Mouse (Mus musculus): ENCODE measurements around the gene Kif22.
"Not testable (repeated sequence)": the region's sequence is repeated elsewhere in the genome, so short reads cannot be mapped to it uniquely, and the experiment has no call there.

The Kif22 gene

DNA sequence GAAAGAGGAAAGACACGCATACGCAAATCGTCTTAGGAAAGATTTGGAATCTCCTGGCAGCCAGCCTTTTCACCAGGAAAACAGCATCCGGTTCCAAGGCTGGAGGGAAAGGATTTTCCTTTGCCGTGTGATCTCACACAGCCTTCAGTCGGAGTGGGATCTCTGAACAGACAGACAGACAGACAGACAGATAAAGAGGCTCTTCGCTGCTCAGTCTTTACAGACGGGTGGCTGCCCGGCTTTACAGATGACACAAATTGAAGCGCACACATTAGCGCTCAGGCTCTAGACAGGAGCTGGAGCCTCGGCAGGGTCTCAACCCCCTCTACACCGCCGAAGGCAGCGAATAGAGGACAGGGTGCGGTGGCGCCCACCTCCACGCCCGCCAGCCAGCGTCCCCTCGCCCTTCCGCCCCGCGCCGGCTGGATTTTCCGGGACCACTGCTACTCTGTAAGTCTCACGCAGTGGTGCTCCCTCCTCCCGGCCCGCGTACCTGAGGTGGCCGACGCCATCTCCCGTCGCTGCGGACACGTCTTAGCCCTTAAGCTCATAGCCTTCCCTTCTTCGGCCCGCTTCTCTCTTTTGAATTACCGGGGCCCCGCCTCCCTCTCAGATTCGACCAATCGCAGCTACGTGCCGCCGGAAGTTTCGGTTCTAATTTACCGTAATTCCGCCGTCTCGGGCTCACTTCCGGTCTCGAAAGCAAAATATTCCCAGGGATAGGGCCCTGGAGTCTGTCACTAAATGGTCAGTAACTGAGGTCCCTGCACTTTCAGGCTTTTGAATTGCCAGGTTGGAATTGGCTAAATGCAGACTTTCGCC lies at the start of gene Kif22:
Kif22 (minus strand) TSS at position 621 of the 822 bp plus-strand sequence.
- peak; percentile 82 for DNase-seq (ENCODE audit: low read depth, low spot score)

DNA sequence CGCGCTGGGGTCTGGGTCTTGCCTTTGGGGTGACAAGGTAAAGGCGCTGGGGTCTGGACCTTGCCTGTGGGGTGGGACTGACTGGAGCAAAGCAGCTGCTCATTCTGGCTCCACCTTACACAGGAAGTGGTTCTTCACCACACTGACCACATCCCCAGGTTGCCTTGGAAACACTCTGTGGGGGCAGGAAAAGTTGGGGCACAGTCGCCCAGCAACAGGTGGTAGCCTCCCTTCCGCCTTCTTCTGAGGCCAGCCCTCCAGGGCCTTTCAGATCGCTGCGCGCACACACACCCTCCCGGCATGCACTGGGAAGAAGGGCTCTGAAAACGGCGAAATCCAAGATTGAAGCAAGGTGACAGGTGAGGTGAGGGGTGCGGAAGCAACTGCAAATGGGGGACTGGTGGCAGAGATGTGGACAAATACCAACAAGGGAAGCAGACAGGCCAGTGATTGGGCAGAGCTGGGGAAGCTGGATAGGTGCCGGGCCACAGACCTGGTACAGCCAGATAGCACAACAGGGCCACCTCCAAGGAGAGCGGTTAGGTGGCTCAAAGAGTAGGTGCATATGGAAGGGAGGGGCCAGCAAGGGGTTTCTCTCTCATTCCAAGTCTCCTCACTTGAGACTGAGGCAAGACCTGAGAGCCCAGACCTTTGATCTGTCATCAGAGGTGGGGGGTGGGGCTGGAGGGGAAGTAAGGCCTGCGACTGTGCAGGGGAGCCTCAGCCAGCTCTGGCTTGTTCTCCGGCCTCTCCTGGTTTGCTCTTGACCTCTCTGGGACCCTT lies 49.0 kb upstream of the Kif22 start, which contains the start of gene AI467606:
AI467606 (plus strand) TSS at position 246 of the 783 bp plus-strand sequence.
- no peak for DNase-seq (ENCODE audit: low read depth, low spot score)

DNA sequence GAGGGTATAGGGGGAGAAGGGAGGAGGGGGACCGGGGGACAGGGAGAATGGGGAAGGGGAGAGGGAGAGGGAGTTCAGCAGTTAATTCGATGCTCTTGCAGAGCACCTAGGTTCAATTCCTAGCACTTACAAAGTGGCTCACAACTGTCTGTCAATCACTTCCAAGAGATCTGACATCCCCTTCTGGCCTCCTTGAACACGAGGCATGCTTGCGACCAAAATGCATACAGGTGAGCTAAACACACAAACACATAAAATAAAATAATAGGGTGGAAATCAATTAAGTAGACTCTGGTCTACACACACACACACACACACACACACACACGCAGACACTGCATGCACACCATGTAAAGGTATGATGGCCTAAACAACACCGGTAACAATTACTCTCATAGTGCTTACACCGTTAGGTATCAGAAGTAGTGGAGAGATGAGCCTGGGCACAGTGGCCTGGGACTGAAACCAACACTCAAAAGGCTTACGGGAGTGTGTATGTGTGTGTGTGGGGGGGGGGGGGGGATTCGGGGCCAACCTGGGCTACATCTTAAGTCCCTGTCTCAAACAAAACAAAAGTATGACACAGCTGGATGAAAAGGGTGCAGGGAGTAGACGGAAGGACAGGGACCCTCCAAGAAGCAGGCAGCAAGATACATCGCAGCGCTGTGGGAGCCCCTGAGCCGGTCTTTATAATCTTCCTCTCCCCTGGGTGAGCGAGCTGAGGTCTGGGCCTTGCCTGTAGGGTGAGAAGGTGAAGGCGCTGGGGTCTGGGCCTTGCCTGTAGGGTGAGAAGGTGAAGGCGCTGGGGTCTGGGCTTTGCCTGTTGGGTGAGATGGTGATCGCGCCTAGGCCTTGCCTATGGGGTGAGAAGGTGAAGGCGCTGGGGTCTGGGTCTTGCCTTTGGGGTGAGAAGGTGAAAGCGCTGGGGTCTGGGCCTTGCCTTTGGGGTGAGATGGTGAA lies 48.2 kb upstream of the Kif22 start:
- no peak for DNase-seq (ENCODE audit: low read depth, low spot score)

DNA sequence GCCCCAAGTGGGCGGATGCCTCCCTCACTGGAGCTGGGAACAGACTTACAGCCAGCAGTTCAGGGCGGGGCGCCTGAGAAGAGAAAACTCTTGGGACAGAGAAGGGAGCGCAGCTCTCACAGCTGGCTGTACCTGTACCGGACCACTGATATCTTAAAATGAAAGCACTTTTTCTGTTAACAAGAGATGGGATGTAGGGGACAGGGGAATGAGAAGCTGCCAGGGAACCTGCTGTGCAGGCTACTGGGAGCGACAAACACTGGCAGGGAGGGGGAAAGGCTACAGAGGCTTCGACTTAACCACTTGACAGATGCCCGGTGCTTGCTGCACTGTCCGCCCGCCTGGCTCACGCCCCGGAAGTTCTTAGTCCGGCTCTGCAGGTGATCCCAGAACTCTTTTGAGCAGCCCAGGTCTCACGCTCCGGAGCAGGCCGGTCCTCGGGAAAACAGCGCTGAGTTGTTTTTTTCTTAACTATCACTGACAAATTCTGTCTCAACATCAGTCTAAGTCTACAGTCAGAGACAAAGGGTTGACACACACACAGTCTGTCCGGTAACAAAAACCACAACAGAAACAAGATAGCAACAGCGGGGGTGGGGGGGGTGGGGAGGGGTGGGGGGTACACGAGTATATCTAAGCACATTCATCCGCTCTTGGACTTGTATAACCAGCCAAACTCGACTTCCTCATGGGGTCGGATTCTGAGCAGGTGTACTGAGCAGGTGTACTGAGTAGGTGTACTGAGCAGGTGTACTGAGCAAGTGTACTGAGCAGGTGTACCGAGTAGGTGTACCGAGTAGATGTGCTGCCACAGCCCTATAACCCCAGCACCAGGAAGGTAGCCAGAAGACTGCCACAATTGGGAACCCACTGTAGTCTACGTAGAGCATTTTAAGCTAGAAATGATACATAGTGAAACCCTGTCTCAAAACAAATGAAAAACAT lies 46.9 kb upstream of the Kif22 start:
- DNase-seq (ENCODE audit: low read depth, low spot score): no peak

DNA sequence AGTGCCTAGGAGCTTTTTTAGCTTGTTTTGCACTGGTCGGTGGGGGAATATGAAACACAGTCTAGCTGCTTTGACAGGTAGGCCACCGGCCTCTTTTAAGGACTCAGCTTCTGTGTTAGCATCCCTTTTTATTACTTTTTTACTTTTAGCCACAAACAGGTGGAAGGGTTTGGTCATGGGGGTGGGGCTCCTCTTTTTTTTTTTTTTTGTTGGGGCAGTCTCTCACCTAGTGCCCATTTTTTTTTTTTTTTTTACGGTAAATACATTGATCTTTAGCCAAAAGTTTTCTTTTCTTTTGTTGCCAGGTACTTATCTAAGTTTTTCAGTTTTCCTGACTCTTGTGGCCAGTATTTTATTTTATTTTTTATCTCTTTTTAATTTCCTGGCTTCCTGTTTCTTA lies 45.8 kb upstream of the Kif22 start:
- no peak for DNase-seq (ENCODE audit: low read depth, low spot score)

DNA sequence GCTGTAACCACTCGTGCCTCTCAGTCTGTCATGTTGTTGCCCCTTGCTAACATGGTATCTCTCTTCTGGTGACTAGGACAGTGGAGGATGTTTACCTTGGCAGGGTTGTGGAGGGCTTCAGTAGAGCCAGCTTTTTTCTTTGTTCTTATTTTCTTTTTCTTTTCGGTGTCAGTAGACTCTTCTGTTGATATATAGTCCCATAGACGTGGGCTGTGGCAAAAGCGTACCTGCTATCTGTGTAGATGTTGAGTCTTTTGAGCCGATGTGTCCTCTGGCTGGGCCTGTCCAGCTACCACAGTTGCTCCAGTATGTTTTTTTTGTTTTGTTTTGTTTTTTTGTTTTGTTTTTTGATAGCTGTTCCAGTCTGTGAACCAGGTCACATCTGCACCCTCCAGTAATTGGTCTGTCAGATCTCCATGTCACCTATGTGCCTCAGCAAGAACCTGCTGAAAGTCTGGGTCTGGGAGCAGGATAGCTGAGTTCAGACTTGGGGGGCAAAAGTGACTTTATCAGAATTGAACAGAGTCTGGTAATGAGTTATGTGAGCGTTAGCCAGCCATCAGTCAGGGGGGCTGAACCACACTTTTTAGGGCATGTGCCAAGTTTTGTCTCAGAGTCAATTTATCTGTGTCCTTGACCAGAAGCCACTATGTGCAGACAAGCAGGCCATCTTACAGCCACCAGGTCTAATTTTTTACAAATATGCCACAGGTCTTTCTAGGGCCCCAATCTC lies 45.2 kb upstream of the Kif22 start, which contains the start of gene Zg16:
Zg16 (minus strand) TSS at position 51 of the 733 bp plus-strand sequence.
- DNase-seq (ENCODE audit: low read depth, low spot score): not testable (repeated sequence)

DNA sequence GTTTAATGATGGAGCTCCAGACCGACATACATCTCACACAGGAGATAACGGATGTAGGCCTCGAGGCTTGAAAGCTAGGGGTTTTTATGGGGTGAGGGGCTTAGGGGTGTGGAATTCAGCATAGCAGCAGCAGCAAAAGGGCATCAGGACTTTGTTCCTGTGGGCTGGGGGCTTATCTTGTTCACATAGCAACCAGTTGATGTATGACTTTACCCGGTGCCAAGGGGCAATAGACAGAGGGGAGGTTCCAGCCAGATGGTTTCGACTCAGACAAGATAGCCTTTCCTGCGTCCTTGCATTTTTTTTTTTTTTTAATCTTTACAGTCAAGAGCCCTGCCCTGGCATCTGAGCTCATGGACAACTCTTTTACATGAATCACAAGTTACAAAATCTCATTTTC lies 43.5 kb upstream of the Kif22 start:
- not testable (repeated sequence) for DNase-seq (ENCODE audit: low read depth, low spot score)

DNA sequence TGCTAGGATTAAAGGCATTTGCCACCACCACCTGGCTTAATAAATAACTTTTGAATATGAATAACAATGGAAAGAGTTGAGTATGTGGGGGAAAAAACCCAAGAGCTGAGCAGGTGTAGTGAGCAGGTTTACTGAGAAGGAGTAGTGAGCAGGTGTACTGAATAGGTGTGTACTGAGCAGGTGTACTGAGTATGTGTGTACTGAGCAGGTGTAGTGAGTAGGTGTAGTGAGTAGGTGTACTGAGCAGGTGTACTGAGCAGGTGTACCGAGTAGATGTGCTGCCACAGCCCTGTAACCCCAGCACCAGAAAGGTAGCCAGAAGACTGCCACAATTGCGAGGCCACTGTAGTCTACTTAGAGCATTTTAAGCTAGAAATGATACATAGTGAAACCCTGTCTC lies 42.5 kb upstream of the Kif22 start:
- DNase-seq (ENCODE audit: low read depth, low spot score): no peak

DNA sequence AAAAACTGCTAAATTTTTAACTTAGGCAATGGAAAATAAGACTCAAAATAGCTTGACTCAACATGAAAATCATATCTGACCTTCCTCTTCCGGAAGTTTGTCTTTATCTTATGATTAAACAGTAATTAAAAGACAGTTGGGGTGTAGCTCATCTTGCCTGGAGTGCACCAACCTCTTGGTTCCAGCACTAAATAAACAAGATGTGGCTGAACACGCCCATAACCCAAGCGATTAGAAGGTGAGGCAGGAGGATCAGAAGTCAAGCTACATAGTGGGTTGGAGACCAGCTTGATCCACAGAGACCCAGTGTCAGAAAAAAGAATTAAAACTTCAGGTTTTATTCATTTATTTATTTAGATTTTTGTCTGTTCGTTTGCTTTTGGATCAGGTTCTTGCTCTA lies 41.4 kb upstream of the Kif22 start:
- DNase-seq (ENCODE audit: low read depth, low spot score): no peak

DNA sequence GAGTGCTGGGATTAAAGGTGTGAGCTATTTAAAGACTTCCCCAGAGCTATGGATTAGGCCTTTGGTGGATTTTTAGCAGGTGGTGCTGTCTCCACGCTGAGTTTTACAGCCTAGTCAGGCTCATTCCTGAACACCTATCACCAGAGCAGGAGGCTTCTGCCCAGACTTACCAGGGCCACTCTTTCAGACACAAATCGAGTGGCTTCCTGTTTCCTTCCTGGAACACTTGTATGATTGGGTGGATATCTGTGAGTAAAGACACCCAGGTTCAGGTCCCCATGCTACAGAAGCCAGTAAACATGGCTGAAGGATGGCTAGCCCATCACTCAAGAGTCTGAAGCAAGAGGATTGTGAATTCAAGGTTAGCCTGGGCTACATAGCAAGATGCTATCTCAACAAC lies 40.7 kb upstream of the Kif22 start:
- no peak for DNase-seq (ENCODE audit: low read depth, low spot score)

DNA sequence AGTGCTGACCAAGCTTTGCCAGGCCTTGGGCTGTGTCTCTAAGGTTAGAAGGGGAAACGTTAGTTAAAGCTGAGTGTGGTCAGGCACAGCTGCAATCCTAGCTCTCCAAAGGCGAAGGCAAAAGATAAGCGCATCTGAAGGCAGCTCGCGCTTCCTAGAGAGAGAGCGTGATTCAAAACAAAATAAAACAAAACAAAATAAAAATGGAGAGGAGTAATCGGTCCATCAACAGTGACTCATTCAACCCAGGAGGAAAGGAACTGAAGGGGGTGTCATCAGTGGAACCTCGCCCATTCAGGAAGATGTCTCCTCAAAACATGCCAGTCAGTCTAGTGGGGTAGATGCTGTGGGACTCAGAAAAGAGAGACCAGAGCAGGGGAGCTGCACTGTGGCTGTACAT lies 40.0 kb upstream of the Kif22 start:
- no peak for DNase-seq (ENCODE audit: low read depth, low spot score)

DNA sequence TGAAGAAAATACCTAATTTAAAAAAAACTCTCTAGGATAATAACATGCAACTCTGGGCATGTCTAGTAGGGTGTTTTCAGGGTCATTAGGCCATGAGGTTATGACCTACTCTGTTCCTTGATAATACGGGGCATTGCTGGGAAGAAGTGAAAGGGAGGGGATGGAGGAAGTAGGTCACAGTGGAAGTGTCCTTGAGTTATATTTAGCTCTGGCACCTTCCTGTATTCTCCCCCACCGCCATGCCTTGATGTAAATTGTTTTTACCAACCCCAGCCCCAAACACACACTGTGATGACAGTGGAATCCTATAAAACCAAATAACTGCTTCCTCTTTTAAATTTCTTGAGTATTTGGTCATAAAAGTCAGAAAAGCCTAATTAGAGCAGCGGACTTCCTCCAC lies 37.8 kb upstream of the Kif22 start:
- no peak for DNase-seq (ENCODE audit: low read depth, low spot score)

DNA sequence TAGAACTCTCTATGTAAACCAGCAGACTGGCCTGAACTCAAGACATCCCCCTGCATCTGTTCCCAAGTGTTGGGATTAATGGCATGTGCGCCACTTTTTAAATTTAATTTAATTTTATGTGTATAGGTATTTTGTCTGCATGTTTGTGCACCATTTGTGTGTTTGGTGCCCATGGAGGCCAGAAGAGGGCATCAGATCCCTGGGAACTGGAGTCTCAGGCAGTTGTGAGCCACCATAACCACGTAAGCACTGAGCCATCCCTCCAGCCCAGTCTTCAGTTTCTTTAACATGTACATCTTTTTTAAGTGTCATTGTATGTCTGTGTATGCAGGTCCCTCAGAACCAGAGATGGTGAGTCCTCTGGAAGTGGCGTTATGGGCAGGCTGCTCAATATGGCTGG lies 35.4 kb upstream of the Kif22 start:
- DNase-seq (ENCODE audit: low read depth, low spot score): no peak

DNA sequence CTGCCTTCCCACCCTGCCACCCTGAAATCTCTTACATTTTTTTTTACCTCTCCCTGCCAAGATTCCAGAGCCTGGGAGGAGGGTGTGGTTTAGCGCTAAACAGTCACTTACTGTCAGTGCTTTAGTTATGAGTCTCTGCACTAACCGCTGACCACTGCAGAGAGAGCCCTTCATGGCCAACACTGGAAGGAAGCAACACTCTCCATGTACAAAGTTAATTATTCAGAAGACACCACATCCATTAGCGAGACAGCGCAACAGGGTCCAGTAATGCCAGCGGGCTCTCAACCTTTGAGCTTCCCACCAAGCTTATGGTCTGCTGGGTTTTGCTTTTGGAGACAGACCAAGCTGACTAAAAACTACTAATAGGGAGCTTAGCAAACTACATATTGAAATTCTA lies 33.9 kb upstream of the Kif22 start:
- DNase-seq (ENCODE audit: low read depth, low spot score): no peak

DNA sequence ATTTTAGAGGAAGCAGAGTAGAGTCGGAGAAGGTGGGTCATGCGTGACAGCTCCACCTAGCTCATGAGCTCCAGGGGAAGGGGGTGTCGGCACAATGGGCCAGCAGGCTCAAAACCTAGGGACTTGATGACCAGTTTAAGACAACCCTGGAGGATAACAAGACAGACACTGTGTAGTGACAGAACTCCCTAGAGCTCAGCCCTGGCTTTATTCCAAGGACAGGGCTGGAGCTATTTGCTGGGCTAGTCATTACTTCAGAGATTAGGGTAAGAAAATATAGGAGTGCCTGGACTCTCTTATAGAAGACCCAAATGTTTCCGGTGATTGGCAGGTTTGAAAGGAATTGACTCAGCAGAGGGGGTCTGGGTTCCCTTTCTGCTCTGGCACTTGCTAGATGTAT lies 30.9 kb upstream of the Kif22 start:
- DNase-seq (ENCODE audit: low read depth, low spot score): no peak

DNA sequence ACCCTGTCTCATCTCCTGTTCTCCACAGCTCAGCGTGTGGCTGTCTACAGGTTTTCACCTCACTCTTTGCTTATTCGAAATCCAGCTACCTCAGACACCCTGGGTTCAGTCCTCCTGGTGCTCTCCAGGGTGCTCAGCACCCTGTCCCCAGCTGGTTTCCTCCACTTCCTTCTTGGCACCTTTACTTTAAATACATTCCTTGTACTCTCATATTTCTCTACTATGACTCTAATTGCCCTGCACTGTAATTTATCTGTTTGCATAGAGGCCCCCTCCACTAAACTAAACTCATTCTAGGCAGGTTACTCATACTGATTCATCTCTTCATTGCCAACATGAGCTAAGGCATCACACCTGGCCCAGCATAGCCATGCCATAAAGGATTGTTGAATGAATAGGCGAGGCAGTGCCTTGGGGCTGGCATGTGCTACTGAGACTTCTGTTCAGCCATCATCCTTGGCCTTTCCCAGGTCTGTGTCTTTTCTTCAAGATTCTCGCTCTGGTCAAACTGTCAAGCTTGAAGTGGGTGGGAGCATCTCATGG lies 28.7 kb upstream of the Kif22 start:
- no peak for DNase-seq (ENCODE audit: low read depth, low spot score)

DNA sequence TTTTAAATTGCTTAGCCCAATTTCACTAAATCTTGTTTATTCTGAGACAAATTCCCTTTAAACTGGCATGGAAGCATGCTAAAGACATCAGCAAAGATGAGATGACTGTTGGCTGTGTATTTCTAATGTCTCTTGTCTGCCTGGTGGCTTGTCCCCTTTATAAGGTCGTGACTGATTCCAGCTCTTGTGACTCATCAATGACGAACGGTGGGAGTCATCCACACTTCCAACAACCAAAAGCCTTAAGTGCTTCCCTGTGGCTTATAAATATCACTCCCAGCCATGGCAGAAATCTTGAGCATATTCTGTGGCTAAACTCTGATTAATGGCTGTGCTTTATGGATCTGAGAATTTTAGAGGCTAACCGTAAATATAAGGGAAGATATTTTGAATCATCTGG lies 24.0 kb upstream of the Kif22 start:
- no peak for DNase-seq (ENCODE audit: low read depth, low spot score)

DNA sequence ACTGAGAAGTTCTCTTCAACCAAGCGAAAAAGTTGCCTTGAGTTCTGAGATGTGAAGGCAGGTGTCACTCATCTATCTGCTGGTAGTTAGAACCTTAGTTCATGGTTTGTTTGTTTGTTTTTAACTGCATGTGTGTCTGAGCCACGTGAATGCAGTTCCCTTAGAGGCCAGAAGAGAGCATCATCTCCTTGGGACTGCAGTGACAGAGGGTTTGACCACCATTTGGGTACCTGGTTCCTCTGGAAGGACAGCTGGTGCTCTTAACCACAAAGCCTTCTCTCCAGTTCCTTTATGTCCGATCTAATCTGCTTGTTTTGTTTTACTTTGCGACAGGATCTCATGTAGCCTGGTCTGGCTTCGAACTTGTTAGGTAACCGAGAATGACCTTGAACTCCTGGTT lies 23.3 kb upstream of the Kif22 start:
- DNase-seq (ENCODE audit: low read depth, low spot score): no peak

DNA sequence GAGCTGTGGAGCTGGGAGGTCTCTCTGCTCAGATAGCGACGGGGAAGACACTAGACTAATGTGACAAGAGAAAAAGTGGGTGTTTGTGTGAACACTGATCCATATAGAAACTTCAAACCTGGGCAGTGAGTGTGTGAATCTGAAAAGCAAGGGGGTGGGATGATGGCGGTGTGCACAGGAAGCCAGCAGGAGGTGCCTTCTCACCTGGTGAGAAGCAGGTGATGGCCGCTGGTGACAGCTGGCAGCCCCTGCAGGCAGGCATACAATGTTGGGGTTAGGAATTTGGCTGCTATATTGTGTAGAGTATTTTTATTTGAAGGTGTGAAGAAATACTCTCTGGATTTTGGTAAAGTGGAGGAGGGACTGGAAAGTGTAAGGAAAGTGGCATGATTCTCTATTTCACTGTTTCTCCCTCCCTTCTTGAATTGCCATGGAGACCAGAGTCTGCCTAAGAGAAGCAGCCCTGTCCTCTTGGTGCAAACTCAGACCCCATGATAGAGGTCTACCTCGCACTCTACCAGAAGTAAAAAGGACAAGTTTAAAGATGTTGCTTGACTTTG lies 12.8 kb upstream of the Kif22 start:
- no peak for DNase-seq (ENCODE audit: low read depth, low spot score)
